Mouse (Mus musculus) liver, embryonic 12.5 days (tissue): Measurements from ENCODE around the gene Tagln. TPM values are rescaled to one million over a fixed set of nuclear protein-coding genes. Genes with fewer than 3 reads are reported as not detected.

Source experiments
- microRNA-seq: library from miRNA; unstranded; fragments of <30 nt; microRNA quantifications from one replicate; pipeline ENCODE4, GENCODE M21; 2017
- polyA plus RNA-seq: library from polyadenylated mRNA; unstranded; fragments of >200 nt; fragmentation: Nextera tagmentation; extraction: Ambion mirVana; gene quantifications from 2 replicates; pipeline ENCODE4 v1.2.1, GENCODE M21; 2016

Tagln gene
- polyA plus RNA-seq, 1 experiment from 2014 or later, result 9.2 TPM

Small RNAs within 50 kb of the gene (microRNA-seq; reads per million reads assigned to microRNA genes)
- not detected for gene Mir7087

Other genes starting within 250 kb of the Tagln start
- 6.2 and 8.2 TPM in 2 replicates for gene Cep164, start 107.4 kb downstream of the Tagln start, polyA plus RNA-seq
- gene Bace1, start 97.5 kb downstream of the Tagln start, polyA plus RNA-seq, result 9.0 and 9.4 TPM in 2 replicates
- gene Pcsk7, start 29.6 kb downstream of the Tagln start, polyA plus RNA-seq, result 9.8 and 10.6 TPM in 2 replicates
- 17.5 and 24.0 TPM in 2 replicates for gene Rnf214, start 29.1 kb downstream of the Tagln start, polyA plus RNA-seq
- gene Sidt2, start 19.2 kb upstream of the Tagln start, polyA plus RNA-seq, result 31.5 and 33.3 TPM in 2 replicates
- gene Pafah1b2, start 76.6 kb upstream of the Tagln start, polyA plus RNA-seq, result 118 and 125 TPM in 2 replicates
- 6.8 and 7.1 TPM in 2 replicates for gene Sik3, start 76.8 kb upstream of the Tagln start, polyA plus RNA-seq